Mouse (Mus musculus): ENCODE results near the gene Chd4. TPM values are rescaled to one million over a fixed set of nuclear protein-coding genes. Genes with fewer than 3 reads are reported as not detected.

The Chd4 gene
- polyA plus RNA-seq, 1 experiment: 42.5 TPM

DNA sequence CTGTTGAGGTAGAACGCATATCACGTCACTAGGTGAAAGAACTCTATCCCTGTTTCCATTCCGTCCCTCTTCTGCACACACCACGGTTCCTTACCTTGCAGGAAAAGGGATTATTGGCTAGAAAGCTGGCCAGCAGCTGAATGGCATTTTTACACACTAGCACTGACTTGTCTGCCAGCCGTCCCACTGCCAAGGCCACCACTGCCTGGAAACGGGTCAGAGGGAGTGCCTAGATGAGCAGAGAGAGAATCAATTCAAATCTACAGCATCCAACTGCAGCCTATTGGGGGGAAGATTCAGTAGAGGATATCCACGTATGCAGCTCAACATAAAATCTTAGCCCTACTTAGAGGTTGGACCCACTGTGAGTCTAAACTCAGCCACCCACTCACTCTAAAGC is 83.8 kb downstream of the Chd4 start:
- TF ChIP-seq CTCF (IDR thresholded peaks at IDR 0.05; ENCODE audit: control insufficient read depth, insufficient read depth, insufficient replicate concordance, low read depth, low read length): no peak
- TF ChIP-seq POLR2A (IDR thresholded peaks at IDR 0.05; ENCODE audit: control insufficient read depth, low read depth, low read length): no peak
- no peaks in the 10 kb centered on the region for H3K4me1 ChIP-seq (ENCODE audit: control insufficient read depth, insufficient read depth, low read length)
- peaks cover 7% of the 10 kb centered on the region for H3K36me3 ChIP-seq (ENCODE audit: control insufficient read depth, insufficient read depth, low read length)
- no peak overlapping the region for H3K4me3 ChIP-seq (ENCODE audit: control insufficient read depth, low read depth, low read length)
- no peaks in the 10 kb centered on the region for H3K27me3 ChIP-seq (ENCODE audit: control insufficient read depth, insufficient read depth, low read length)
- no peak overlapping the region for H3K27ac ChIP-seq (ENCODE audit: control insufficient read depth, insufficient read depth, low read depth, low read length)

Other genes with a start within 250 kb of the Chd4 start
- 1.5 and 2.8 TPM in 2 replicates for gene P3h3, start 238.2 kb upstream of the Chd4 start, polyA plus RNA-seq (2012; rRNA removed)
- 9.0 and 9.6 TPM in 2 replicates for gene Gpr162, start 232.0 kb upstream of the Chd4 start, polyA plus RNA-seq (2012; rRNA removed)
- 0.53 and 0.67 TPM in 2 replicates for gene Cd4, start 207.8 kb upstream of the Chd4 start, polyA plus RNA-seq (2012; rRNA removed)
- gene Lag3, start 184.3 kb upstream of the Chd4 start, polyA plus RNA-seq (2012; rRNA removed): 0.11 and 0.12 TPM in 2 replicates
- gene Ptms, start 175.9 kb upstream of the Chd4 start, polyA plus RNA-seq (2012; rRNA removed): 142 and 168 TPM in 2 replicates
- 75.4 and 76.5 TPM in 2 replicates for gene Mlf2, start 164.6 kb upstream of the Chd4 start, polyA plus RNA-seq (2012; rRNA removed)
- gene Cops7a, start 130.4 kb upstream of the Chd4 start, polyA plus RNA-seq (2012; rRNA removed): 387 and 413 TPM in 2 replicates
- 0.23 and 0.38 TPM in 2 replicates for gene Pianp, start 99.3 kb upstream of the Chd4 start, polyA plus RNA-seq (2012; rRNA removed)
- 50.2 and 53.1 TPM in 2 replicates for gene Zfp384, start 86.8 kb upstream of the Chd4 start, polyA plus RNA-seq (2012; rRNA removed)
- gene Ing4, start 56.2 kb upstream of the Chd4 start, polyA plus RNA-seq (2012; rRNA removed): 11.3 and 11.8 TPM in 2 replicates
- gene Acrbp, start 46.3 kb upstream of the Chd4 start, polyA plus RNA-seq (2012; rRNA removed): 1,698 and 1,947 TPM in 2 replicates
- gene Lpar5, start 28.1 kb upstream of the Chd4 start, polyA plus RNA-seq (2012; rRNA removed): 0.31 and 0.32 TPM in 2 replicates
- gene Nop2, start 35.9 kb downstream of the Chd4 start, polyA plus RNA-seq (2012; rRNA removed): 24.5 and 26.2 TPM in 2 replicates
- gene Iffo1, start 49.3 kb downstream of the Chd4 start, polyA plus RNA-seq (2012; rRNA removed): 60.9 and 62.9 TPM in 2 replicates
- 274 and 379 TPM in 2 replicates for gene Gapdh, start 70.5 kb downstream of the Chd4 start, polyA plus RNA-seq (2012; rRNA removed)
- gene Ncapd2, start 95.7 kb downstream of the Chd4 start, polyA plus RNA-seq (2012; rRNA removed): 100 and 109 TPM in 2 replicates
- gene Mrpl51, start 95.8 kb downstream of the Chd4 start, polyA plus RNA-seq (2012; rRNA removed): 171 and 194 TPM in 2 replicates
- 10.3 and 11.3 TPM in 2 replicates for gene Vamp1, start 119.6 kb downstream of the Chd4 start, polyA plus RNA-seq (2012; rRNA removed)
- 8.0 and 9.3 TPM in 2 replicates for gene Tapbpl, start 135.9 kb downstream of the Chd4 start, polyA plus RNA-seq (2012; rRNA removed)
- gene Cd27, start 141.0 kb downstream of the Chd4 start, polyA plus RNA-seq (2012; rRNA removed): 0.23 and 0.70 TPM in 2 replicates
- 2,638 and 2,960 TPM in 2 replicates for gene Tuba3a, start 190.1 kb downstream of the Chd4 start, polyA plus RNA-seq (2012; rRNA removed)
- gene Ltbr, start 217.9 kb downstream of the Chd4 start, polyA plus RNA-seq (2012; rRNA removed): 10.9 and 11.2 TPM in 2 replicates
- gene Scnn1a, start 224.7 kb downstream of the Chd4 start, polyA plus RNA-seq (2012; rRNA removed): 0.44 and 1.4 TPM in 2 replicates